Mouse (Mus musculus): ENCODE results near the gene P2ry2.

DNA sequence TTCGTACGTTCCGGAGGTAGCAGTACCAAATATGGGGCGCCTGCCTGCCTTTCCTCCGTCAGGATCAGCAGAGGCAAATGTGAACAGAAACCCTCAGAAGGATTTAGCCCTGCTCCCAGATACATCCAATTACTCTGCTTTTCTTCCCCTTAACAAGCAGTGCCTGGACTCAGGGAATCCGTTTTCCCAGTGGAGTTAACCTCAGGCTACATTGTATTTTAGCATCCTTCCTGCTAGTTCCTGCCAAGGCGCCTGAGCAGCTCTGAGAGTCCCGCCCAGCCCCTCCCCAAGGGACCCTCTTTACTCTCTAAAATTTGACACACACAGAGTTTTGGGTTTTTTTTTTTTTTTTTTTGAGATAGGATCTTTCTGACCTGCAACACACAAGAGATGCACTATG, 49.3 kb downstream of the P2ry2 start:
- no peak for TF ChIP-seq ZC3H11A (IDR thresholded peaks at IDR 0.05; ENCODE audit: borderline replicate concordance, low read depth, low read length)
- TF ChIP-seq HCFC1 (IDR thresholded peaks at IDR 0.05; ENCODE audit: borderline replicate concordance, insufficient read depth, low read length), result no peak
- no peak for TF ChIP-seq MAFK (IDR thresholded peaks at IDR 0.05; ENCODE audit: insufficient read depth, low read depth, low read length)

Measured in ES-E14 (cell line).